Mouse (Mus musculus) heart, embryonic 10.5 days (tissue): ENCODE results near the gene Dscam. TPM values are rescaled to one million over a fixed set of nuclear protein-coding genes. Genes with fewer than 3 reads are reported as not detected.
A peak's percentile ranks its signal among the peaks of the same experiment; 100 is the strongest.
"Not testable (repeated sequence)": the region's sequence is repeated elsewhere in the genome, so short reads cannot be mapped to it uniquely, and the experiment has no call there.

Experiments
- DNase-seq: peaks from one replicate; pipeline ENCODE4 v3.0.0-alpha.2; 2017; ENCODE audit warnings: low spot score
- H3K27ac ChIP-seq: fragments of 300-500 bp; sonication (generic); 2 replicates; pipeline ENCODE4 v1.5.1; 2016; ENCODE audit warnings: mild to moderate bottlenecking
- H3K27me3 ChIP-seq: fragments of 300-500 bp; sonication (generic); 2 replicates; pipeline ENCODE4 v1.6.1; 2016; ENCODE audit warnings: mild to moderate bottlenecking; ENCODE audit not compliant: poor library complexity, insufficient read depth, severe bottlenecking
- H3K36me3 ChIP-seq: fragments of 300-500 bp; sonication (generic); 2 replicates; pipeline ENCODE4 v1.6.1; 2016; ENCODE audit warnings: mild to moderate bottlenecking, moderate library complexity
- H3K4me1 ChIP-seq: fragments of 300-500 bp; sonication (generic); 2 replicates; pipeline ENCODE4 v1.6.1; 2016; ENCODE audit warnings: mild to moderate bottlenecking
- H3K4me3 ChIP-seq: fragments of 300-500 bp; sonication (generic); 2 replicates; pipeline ENCODE4 v1.5.1; 2016; ENCODE audit warnings: mild to moderate bottlenecking, moderate library complexity
- H3K9me3 ChIP-seq: fragments of 300-500 bp; sonication (generic); 2 replicates; pipeline ENCODE4 v1.6.1; 2016; ENCODE audit warnings: mild to moderate bottlenecking, moderate library complexity
- WGBS: fragments of 180-500 bp; shearing (Covaris S2); methylation state at CpG from one replicate; pipeline ENCODE4 v1.1.7; 2016; 5-methylcytosine and 5-hydroxymethylcytosine counted together
- polyA plus RNA-seq: library from polyadenylated mRNA; unstranded; fragments of >200 nt; fragmentation: Nextera tagmentation; extraction: Ambion mirVana; gene quantifications from 2 replicates; pipeline ENCODE4 v1.2.1, GENCODE M21; 2016

Gene Dscam
- polyA plus RNA-seq, 1 experiment from 2014 or later: 0.20 TPM

DNA sequence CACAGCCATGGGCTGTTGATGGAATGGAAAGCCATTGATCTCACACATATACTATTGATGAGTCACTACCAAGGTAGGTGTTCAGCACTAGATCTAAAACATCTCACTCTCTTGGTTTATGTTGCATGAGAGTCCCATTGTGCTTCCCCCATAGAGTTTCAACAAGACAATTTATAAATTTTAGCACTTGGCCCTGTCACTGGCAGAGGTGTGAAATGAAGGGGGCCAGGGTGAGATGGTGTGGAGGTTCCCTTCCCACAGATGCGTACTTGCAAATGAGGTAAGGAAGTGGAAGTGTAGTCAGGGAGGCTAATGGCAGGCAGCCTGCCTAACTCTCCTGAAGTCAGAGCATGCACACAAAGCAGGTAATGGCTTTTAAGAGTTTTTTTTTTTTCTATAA is 262.7 kb downstream of the Dscam start:
- DNase-seq: peak; percentile 42
- H3K4me3 ChIP-seq: no peak overlapping the region
- H3K9me3 ChIP-seq: no peaks in the 10 kb centered on the region
- no peaks in the 10 kb centered on the region for H3K27me3 ChIP-seq
- no peaks in the 10 kb centered on the region for H3K36me3 ChIP-seq
- 68% methylated on average over 1 of the region's 1 CpGs for WGBS
- H3K27ac ChIP-seq: peak overlapping the region; percentile 62; the same call in 1 of the 2 replicates
- H3K4me1 ChIP-seq: peaks cover 20% of the 10 kb centered on the region

DNA sequence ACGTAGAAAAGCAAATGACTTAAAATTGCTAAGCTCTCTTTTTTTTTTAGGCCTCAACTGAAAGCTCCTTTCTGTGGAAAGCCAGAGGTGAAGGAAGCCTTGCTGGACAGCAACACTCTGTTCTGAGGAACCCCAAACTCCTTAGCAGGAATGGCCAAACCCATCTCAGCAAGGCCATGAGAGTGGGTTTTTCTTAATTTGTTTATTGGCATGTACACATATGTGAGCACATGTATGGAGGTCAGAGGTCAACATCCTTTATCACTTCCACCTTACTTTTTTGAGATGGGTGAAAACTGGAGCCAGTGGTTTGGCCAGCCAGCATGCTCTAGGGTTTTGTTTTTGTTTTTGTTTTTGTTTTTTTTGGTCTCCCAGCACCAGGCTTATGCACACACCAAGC is 263.5 kb downstream of the Dscam start:
- H3K4me3 ChIP-seq: no peak overlapping the region
- no peaks in the 10 kb centered on the region for H3K27me3 ChIP-seq
- peak overlapping the region; percentile 62; the same call in 1 of the 2 replicates for H3K27ac ChIP-seq
- DNase-seq: peak; percentile 60
- no peaks in the 10 kb centered on the region for H3K9me3 ChIP-seq
- H3K4me1 ChIP-seq: peaks cover 27% of the 10 kb centered on the region
- H3K36me3 ChIP-seq: no peaks in the 10 kb centered on the region
- WGBS: 83% methylated on average over 1 of the region's 1 CpGs

DNA sequence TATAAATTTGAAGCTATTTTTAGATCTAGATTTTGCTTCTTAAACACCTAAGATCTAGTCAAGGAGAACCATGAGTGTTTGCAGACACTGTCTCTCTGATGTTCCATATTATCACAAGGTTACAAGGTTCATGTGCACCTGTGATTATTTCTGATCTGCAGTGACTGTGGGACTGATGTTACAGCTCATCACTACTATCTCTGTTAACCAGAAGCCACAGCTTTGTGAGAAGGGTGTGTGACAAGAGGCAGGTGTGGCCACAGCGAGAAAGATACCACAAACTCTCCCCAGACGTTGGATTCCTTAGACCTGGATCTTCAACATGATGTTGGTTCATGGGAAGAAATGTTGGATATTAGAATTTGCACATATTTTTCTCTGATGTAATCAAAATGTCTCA is 263.9 kb downstream of the Dscam start:
- Histone ChIP-seq H3K9me3 (no peaks in the 10 kb centered on the region), H3K4me3 (no peak overlapping the region), H3K27me3 (no peaks in the 10 kb centered on the region), H3K27ac (peak overlapping the region; percentile 65; the same call in 1 of the 2 replicates), H3K36me3 (no peaks in the 10 kb centered on the region), H3K4me1 (peaks cover 27% of the 10 kb centered on the region)
- WGBS: 67% methylated on average over 2 of the region's 2 CpGs
- DNase-seq: peak; percentile 82

DNA sequence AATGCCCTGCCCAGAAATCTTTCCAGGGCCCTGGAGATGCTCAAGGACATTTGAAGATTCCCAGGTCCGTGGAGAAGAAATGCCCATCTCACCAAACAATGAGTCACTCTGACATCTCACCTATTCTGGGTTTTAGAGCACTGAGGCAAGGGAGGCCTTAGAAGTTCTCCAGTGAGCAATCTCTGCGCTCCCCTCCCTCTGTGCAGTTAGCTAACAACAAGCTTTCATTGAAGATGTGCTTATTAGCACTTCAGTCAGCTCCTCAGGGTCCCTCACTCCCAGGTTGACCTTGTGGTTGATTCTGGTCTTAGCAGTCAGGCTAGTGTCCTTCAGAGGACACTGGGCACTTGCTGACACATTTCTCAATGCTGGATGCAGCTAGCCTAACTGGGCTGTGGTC is 265.8 kb downstream of the Dscam start:
- H3K4me3 ChIP-seq: no peak overlapping the region
- H3K27ac ChIP-seq: peak overlapping the region; percentile 65; the same call in 1 of the 2 replicates
- H3K4me1 ChIP-seq: peaks cover 21% of the 10 kb centered on the region
- 42% methylated on average over 2 of the region's 2 CpGs for WGBS
- H3K9me3 ChIP-seq: no peaks in the 10 kb centered on the region
- DNase-seq: peak; percentile 70
- H3K36me3 ChIP-seq: no peaks in the 10 kb centered on the region
- H3K27me3 ChIP-seq: no peaks in the 10 kb centered on the region

DNA sequence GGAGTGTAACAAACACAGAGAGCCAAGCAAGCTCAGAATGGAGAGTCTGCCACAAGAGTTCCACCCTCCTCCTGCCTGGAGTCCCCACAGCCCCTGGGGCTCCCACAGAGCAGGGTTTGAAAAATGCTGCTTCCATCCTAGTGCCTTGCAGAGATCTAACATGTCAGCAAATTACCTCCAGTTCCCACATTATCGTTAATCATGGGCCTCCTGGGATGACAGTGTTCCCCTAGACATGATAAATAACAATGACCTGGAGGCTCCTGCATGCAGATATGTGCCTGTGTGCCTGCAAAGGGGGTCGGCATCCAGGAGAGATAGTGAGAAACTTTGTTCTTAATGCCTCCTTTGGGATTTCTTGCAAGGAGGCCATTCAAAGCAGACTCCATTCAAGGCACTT is 266.2 kb downstream of the Dscam start:
- WGBS: 10% methylated on average over 2 of the region's 2 CpGs

DNA sequence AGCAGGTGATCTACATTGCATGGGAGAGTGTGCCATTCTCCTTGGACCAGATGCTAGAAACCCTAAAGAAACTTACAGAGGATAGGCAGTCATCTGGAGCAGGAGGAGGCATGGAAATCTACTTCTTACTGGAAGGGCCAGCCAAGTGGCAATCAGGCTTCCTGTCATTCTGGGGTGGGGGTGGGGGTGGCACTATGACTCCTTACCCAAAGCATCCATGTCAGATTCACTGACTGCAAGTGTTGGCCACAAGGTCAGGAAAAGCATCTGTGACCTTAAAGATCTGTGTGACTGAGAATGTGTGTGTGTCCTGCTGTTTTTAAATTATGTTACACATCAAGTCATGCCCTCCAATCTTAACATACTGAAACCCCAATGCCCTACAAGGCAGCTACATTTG is 268.0 kb downstream of the Dscam start:
- peaks cover 21% of the 10 kb centered on the region for H3K4me1 ChIP-seq
- no peaks in the 10 kb centered on the region for H3K9me3 ChIP-seq
- peak; percentile 54 for DNase-seq
- no peak overlapping the region for H3K4me3 ChIP-seq
- H3K36me3 ChIP-seq: no peaks in the 10 kb centered on the region
- H3K27me3 ChIP-seq: no peaks in the 10 kb centered on the region
- H3K27ac ChIP-seq: peak overlapping the region; percentile 12; the same call in 1 of the 2 replicates

More for the DNA sequence above, 266.2 kb downstream of the Dscam start:
- H3K9me3 ChIP-seq: no peaks in the 10 kb centered on the region
- H3K4me3 ChIP-seq: no peak overlapping the region
- DNase-seq: peak; percentile 76
- H3K27me3 ChIP-seq: no peaks in the 10 kb centered on the region
- no peaks in the 10 kb centered on the region for H3K36me3 ChIP-seq
- peaks cover 21% of the 10 kb centered on the region for H3K4me1 ChIP-seq
- peak overlapping the region; percentile 65; the same call in 1 of the 2 replicates for H3K27ac ChIP-seq

DNA sequence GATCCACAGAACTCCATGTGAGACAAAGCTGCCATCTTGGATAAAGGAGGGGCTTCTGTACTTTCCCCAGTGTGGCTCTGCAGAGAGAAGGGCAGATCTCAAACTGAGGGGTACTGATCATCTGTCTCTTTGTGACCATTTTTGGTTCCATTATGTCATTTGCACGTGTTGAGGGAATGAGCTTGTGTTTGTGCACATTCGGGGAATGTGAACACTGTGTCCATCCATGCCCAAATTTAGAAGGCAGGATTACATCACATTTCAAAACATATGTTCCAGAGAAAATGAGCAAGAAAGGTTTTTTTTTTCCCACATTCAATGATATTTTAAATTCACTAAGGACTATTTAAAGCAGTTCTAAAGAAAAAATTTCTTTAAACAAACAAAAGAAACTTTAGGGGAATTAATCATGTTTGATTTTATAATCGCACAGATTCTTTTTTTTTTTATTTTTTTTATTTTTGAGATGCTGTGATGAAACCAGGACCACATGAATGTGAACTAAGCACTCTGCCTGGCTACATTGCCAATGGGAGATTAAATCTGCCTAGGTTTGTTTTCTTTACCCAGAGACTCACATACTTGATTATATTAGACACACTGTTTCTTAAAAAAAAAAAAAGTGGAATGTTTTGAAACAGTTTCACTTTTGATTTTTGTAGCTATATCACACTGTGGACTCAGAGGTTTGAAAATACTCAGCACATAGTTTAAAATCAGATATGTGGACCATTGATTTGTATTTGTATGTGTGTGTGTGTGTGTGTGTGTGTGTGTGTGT is 269.1 kb downstream of the Dscam start:
- H3K4me3 ChIP-seq: no peak overlapping the region
- DNase-seq: peak; percentile 28
- H3K4me1 ChIP-seq: peaks cover 21% of the 10 kb centered on the region
- H3K36me3 ChIP-seq: no peaks in the 10 kb centered on the region
- H3K27ac ChIP-seq: no peak overlapping the region
- no peaks in the 10 kb centered on the region for H3K27me3 ChIP-seq
- H3K9me3 ChIP-seq: no peaks in the 10 kb centered on the region
- WGBS: 70% methylated on average over 3 of the region's 3 CpGs

DNA sequence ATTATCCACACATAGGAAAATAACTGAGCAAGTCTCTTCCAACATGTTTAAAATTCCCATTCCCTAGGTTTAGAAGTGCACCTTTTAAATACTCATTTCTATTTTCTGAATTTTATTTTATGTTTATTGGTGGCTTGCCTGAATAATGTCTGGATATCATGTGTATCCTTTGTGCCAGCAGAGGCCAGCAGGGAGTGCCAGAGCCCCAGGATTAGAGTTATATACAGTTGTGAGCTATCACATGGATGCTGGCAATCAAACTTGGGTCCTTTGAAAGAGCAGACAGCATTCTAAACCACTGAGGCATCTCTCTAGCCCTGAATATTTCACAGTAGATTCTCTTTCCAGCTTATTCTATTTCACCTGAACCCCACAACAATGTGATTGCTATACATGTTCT is 271.2 kb downstream of the Dscam start:
- no peak overlapping the region for H3K4me3 ChIP-seq
- H3K4me1 ChIP-seq: peaks cover 10% of the 10 kb centered on the region
- no peaks in the 10 kb centered on the region for H3K36me3 ChIP-seq
- H3K9me3 ChIP-seq: no peaks in the 10 kb centered on the region
- no peak for DNase-seq
- H3K27me3 ChIP-seq: no peaks in the 10 kb centered on the region
- H3K27ac ChIP-seq: no peak overlapping the region

DNA sequence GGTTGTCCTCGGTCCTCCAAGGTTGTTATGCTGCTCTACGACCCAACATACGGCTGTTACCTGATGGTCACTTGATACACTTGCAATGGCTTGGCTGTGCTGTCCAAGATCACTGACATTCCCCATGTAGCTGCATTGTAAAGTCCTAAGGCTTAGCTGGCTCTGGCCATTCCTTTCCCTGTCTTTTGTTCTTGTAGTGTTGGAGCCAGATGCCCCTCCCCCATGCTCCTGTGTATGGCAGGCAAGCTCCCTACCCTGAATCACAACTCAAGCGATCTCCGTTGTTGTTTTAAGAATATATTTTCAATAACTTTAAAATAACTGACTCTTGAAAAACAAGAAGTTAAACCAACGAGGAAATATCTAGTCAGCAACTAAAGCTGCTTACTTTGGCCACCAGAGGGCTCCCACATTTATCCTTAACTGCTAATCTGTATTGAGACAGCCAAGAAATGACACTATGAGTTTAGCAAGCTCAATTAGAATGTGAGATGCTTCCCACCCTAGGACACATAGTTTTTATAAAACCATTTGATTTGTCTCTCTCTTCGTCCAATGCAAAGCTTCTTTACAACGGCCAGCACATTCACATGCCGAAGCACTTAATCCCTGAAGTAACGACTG is 273.9 kb downstream of the Dscam start:
- WGBS: 62% methylated on average over 10 of the region's 10 CpGs
- DNase-seq: no peak
- Histone ChIP-seq H3K4me3 (no peak overlapping the region), H3K27me3 (no peaks in the 10 kb centered on the region), H3K9me3 (no peaks in the 10 kb centered on the region), H3K36me3 (no peaks in the 10 kb centered on the region), H3K4me1 (no peaks in the 10 kb centered on the region), H3K27ac (peak overlapping the region; percentile 22; the same call in 1 of the 2 replicates)

DNA sequence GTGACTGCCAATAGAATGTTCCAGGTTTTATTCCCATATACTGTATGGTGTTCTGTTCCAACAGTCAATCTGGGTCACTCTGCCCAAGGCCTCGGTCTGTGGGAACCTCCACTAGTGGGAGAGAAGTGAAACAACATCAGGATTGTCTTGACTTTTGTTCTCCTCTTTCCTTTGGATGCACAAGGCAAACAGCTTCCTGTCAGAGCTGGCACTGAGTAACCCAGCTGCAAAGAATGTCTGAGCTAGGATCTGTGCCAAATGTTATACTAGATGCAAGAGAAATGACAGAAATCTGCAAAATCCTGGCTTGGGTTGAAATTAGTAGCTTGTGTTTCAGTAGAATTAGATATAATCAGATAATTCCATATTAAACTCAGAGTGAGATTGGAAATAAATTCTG is 282.5 kb downstream of the Dscam start:
- H3K27me3 ChIP-seq: no peaks in the 10 kb centered on the region
- H3K9me3 ChIP-seq: no peaks in the 10 kb centered on the region
- no peaks in the 10 kb centered on the region for H3K36me3 ChIP-seq
- peaks cover 9% of the 10 kb centered on the region; the same call in 1 of the 2 replicates for H3K4me1 ChIP-seq
- H3K4me3 ChIP-seq: no peak overlapping the region
- 80% methylated on average over 1 of the region's 1 CpGs for WGBS
- no peak for DNase-seq
- no peak overlapping the region for H3K27ac ChIP-seq

DNA sequence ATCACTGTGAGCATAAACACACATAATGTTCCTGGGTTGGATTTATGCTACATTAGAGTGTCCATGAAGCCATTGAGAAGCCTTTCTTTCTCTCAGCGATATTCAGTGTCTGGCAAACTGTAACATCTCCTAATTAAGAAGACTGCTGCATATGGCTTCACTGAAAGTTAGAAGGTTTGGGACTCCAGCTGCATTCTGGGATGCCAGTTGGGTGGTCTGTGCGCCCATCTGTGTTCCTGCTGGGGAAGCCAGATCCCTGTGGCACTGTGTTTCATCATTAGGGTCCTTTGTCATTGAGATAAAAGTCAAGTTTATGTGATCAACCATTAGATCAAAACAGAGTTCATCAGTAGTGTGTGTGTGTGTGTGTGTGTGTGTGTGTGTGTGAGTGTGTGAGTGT is 284.7 kb downstream of the Dscam start:
- Histone ChIP-seq H3K4me1 (peaks cover 9% of the 10 kb centered on the region; the same call in 1 of the 2 replicates), H3K36me3 (no peaks in the 10 kb centered on the region), H3K4me3 (no peak overlapping the region), H3K9me3 (no peaks in the 10 kb centered on the region), H3K27ac (no peak overlapping the region), H3K27me3 (no peaks in the 10 kb centered on the region)
- DNase-seq: no peak
- WGBS: 66% methylated on average over 2 of the region's 2 CpGs

DNA sequence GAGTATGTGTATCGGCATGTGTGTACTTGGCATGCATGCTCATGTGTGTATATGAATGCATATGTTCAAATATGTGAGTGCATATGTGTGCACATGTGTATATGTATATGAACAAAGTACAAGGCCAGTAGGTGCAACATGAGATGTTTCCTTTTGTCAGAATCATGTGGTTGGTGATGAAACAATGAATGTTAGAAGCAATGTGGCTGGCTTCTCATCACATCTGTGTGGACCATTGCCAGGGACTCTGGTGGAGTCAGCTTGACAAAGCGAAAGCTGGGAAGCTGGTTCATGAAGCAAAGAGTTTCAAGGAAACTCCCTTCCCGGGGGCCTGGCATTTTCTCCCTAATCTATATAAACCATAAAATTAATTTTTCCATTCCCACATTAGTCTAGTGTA is 286.0 kb downstream of the Dscam start:
- not testable (repeated sequence) for H3K4me1 ChIP-seq, H3K27ac ChIP-seq, H3K27me3 ChIP-seq, H3K4me3 ChIP-seq, H3K36me3 ChIP-seq, H3K9me3 ChIP-seq, DNase-seq
- WGBS: 65% methylated on average over 3 of the region's 3 CpGs

DNA sequence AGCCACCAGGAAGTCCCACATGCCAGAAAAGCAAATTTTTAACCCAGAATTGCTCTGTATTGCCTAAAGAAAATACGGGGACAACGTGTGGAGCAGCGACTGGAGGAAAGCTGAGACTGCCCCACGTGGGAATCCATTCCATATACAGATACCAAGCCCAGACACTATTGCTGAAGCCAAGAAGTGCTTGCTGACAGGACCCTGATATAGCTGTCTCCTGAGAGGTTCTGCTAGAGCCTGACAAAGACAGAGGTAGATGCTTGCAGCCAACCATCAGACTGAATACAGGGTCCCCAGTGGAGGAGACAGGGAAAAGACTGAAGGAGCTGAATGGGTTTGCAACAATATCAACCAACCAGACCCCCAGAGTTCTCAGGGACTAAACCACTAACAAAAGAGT is 293.3 kb downstream of the Dscam start:
- 43% methylated on average over 4 of the region's 4 CpGs for WGBS
- Histone ChIP-seq H3K9me3 (no peaks in the 10 kb centered on the region), H3K4me1 (peaks cover 16% of the 10 kb centered on the region)

More for the DNA sequence above, 293.3 kb downstream of the Dscam start:
- Histone ChIP-seq H3K27me3 (no peaks in the 10 kb centered on the region), H3K27ac (peak overlapping the region; percentile 69; the same call in 1 of the 2 replicates), H3K36me3 (no peaks in the 10 kb centered on the region), H3K4me3 (no peak overlapping the region)
- peak; percentile 77 for DNase-seq
